Mouse (Mus musculus): ENCODE data around the gene Tnfrsf18. TPM values are rescaled to one million over a fixed set of nuclear protein-coding genes. Genes with fewer than 3 reads are reported as not detected.

The Tnfrsf18 gene
- total RNA-seq, 1 experiment: 0.62 TPM

DNA sequence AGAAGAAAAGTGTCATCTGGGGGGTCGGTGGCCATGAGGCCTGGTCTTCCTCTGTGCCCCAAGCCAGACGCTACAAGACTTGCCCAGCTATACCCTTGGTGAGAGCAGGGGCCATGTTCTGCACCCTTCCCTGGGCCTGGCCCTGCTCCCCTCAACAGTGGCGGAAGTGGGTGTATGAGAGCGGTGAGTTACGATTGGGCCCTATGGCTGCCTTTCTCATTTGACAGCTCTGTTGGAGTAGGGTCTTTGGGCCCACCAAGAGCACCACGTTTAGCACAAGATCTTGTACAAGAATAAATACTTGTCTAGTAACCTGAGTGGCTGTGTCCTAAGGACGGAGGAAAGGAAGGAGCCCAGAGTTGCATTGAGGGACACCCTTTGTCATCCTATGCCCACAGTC, 2.6 kb downstream of the Tnfrsf18 start:
- Histone ChIP-seq H3K4me1 (ENCODE audit: control insufficient read depth in 2 of 2, insufficient read depth in 2 of 2, low read length in 2 of 2, poor library complexity in 1 of 2) (peaks cover 4 to 18% of the 10 kb centered on the region in 2 experiments; a peak in 3 of 4 replicates), H3K9ac (ENCODE audit: insufficient read depth, low read depth, low read length, poor library complexity, severe bottlenecking) (no peak overlapping the region), H3K9me3 (ENCODE audit: control insufficient read depth, insufficient read depth, low read depth, low read length) (no peaks in the 10 kb centered on the region), H3K27ac (ENCODE audit: insufficient read depth, low read depth, low read length, poor library complexity, severe bottlenecking) (no peak overlapping the region), H3K4me3 (ENCODE audit: insufficient read depth in 1 of 2, low read depth in 1 of 2, low read length in 2 of 2, poor library complexity in 1 of 2, severe bottlenecking in 1 of 2) (no peak overlapping the region), H3K36me3 (ENCODE audit: control insufficient read depth, insufficient read depth, low read length, poor library complexity, severe bottlenecking) (peaks cover 2% of the 10 kb centered on the region; the same call in 1 of the 2 replicates)
- DNase-seq (ENCODE audit: low read depth, low spot score): no peak
- TF ChIP-seq CHD2 (IDR thresholded peaks at IDR 0.05; ENCODE audit: low read depth, low read length): no peak
- in situ Hi-C loops (cut with MboI; ENCODE audit: low sequenced_read_pairs in 2 of 2, unreplicated experiment in 2 of 2): no loop called here

DNA sequence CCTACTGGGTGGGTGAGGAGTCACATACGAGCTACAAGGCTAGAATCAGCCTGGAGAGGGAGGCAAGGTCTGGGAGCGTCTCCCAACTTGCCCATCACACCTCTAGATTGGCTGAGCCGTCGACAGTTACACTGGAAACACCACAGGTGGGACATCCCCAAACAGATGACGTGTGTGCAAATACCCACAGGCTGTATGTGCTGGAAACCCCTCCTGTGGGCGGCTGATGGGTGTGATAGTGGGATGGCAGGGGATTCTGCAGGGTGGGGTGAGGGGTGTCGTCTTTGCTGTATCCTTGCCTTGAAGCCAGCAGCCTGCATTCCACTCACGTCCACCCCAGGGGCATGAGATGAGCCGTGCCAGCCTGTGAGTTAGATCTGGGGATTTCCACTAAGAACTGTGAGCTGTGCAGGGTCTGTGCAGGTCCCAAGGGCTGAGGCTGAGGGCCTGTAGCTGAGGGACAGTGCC, 4.7 kb downstream of the Tnfrsf18 start:
- in situ Hi-C loops (cut with MboI; ENCODE audit: low sequenced_read_pairs in 2 of 2, unreplicated experiment in 2 of 2): no loop called here
- H3K9me3 ChIP-seq (ENCODE audit: control insufficient read depth, insufficient read depth, low read depth, low read length): no peaks in the 10 kb centered on the region
- H3K9ac ChIP-seq (ENCODE audit: insufficient read depth, low read depth, low read length, poor library complexity, severe bottlenecking): peak overlapping the region; percentile 73
- no peak for DNase-seq (ENCODE audit: low read depth, low spot score)
- TF ChIP-seq CHD2 (IDR thresholded peaks at IDR 0.05; ENCODE audit: low read depth, low read length): no peak
- TF ChIP-seq ZC3H11A (IDR thresholded peaks at IDR 0.05; ENCODE audit: borderline replicate concordance, low read depth, low read length): no peak
- no peak for TF ChIP-seq HCFC1 (IDR thresholded peaks at IDR 0.05; ENCODE audit: borderline replicate concordance, insufficient read depth, low read length)
- no peak for TF ChIP-seq MAFK (IDR thresholded peaks at IDR 0.05; ENCODE audit: insufficient read depth, low read depth, low read length)
- no peak for TF ChIP-seq ZNF384 (IDR thresholded peaks at IDR 0.05; ENCODE audit: low read depth, low read length)
- H3K36me3 ChIP-seq (ENCODE audit: control insufficient read depth, insufficient read depth, low read length, poor library complexity, severe bottlenecking): peaks cover 2% of the 10 kb centered on the region; the same call in 1 of the 2 replicates
- peak overlapping the region; percentile 73 to 85 for H3K4me3 ChIP-seq (ENCODE audit: insufficient read depth in 1 of 2, low read depth in 1 of 2, low read length in 2 of 2, poor library complexity in 1 of 2, severe bottlenecking in 1 of 2)
- peaks cover 7 to 24% of the 10 kb centered on the region in 2 experiments; a peak in 3 of 4 replicates for H3K4me1 ChIP-seq (ENCODE audit: control insufficient read depth in 2 of 2, insufficient read depth in 2 of 2, low read length in 2 of 2, poor library complexity in 1 of 2)
- peak overlapping the region; percentile 16; the same call in 1 of the 2 replicates for H3K27ac ChIP-seq (ENCODE audit: insufficient read depth, low read depth, low read length, poor library complexity, severe bottlenecking)

DNA sequence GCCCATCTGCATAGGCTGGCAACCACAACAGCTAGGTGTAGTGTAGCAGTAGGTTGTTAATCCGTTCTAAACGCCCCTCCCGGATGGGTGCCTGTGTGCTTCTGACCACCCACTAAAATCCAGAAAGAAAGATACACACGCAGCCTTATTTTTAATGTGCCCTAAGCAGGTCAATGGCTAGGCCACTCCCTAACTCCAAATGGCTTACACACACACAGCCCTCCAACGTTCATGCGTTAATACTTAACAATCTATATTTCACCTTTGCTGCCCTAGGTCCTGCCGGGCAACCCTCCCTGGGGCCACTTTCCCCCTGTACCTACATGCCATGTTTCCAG, 5.3 kb downstream of the Tnfrsf18 start:
- Histone ChIP-seq H3K9ac (ENCODE audit: insufficient read depth, low read depth, low read length, poor library complexity, severe bottlenecking) (peak overlapping the region; percentile 73), H3K4me1 (ENCODE audit: control insufficient read depth in 2 of 2, insufficient read depth in 2 of 2, low read length in 2 of 2, poor library complexity in 1 of 2) (peaks cover 7 to 24% of the 10 kb centered on the region in 2 experiments; a peak in 3 of 4 replicates), H3K9me3 (ENCODE audit: control insufficient read depth, insufficient read depth, low read depth, low read length) (no peaks in the 10 kb centered on the region), H3K4me3 (ENCODE audit: insufficient read depth in 1 of 2, low read depth in 1 of 2, low read length in 2 of 2, poor library complexity in 1 of 2, severe bottlenecking in 1 of 2) (peak overlapping the region; percentile 73 to 85), H3K36me3 (ENCODE audit: control insufficient read depth, insufficient read depth, low read length, poor library complexity, severe bottlenecking) (peaks cover 2% of the 10 kb centered on the region; the same call in 1 of the 2 replicates), H3K27ac (ENCODE audit: insufficient read depth, low read depth, low read length, poor library complexity, severe bottlenecking) (peak overlapping the region; percentile 16; the same call in 1 of the 2 replicates)
- TF ChIP-seq CHD2 (IDR thresholded peaks at IDR 0.05; ENCODE audit: low read depth, low read length) (no peak), HCFC1 (IDR thresholded peaks at IDR 0.05; ENCODE audit: borderline replicate concordance, insufficient read depth, low read length) (no peak), ZNF384 (IDR thresholded peaks at IDR 0.05; ENCODE audit: low read depth, low read length) (no peak)
- no peak for DNase-seq (ENCODE audit: low read depth, low spot score)
- in situ Hi-C loops (cut with MboI; ENCODE audit: low sequenced_read_pairs in 2 of 2, unreplicated experiment in 2 of 2): no loop called here

DNA sequence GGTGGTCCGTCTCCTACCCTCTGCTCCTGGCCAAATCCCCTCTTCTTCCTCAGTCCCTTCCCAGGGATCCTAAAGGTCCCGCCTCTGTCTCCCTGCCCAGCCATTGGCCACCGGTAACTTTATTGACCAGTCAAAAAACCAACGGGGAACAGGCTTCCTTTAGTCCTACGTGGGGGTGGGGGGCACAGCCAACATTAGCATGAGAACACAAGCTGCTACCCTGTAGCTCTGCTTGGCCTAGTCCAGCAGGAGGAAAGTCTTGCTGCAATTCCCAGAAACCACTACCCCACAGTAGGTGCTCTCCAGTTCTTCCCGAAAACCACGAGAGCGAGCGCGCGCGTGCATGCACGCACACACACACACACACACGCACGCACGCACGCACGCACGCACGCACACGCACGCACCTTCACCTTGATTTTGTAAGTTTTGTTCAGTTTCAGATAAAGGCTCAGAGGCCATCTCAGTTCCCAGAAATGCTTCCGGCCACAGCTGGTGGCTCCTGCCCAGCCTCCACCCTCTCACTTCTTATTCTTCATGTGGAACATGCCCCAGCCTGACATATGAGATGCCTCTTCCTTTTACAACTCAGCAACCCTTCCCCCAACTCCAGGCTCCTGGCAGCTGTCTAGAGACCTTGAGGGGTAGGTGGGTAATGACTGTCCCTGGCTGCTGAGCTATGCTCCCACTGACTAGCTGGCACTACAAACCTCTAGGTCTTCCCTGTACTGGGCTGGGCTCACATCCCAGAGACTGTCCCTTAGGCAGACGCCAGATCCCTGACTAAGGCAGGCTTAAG, 5.8 kb downstream of the Tnfrsf18 start:
- Histone ChIP-seq H3K9ac (ENCODE audit: insufficient read depth, low read depth, low read length, poor library complexity, severe bottlenecking) (peak overlapping the region; percentile 73), H3K4me1 (ENCODE audit: control insufficient read depth in 2 of 2, insufficient read depth in 2 of 2, low read length in 2 of 2, poor library complexity in 1 of 2) (peaks cover 7 to 24% of the 10 kb centered on the region in 2 experiments; a peak in 3 of 4 replicates), H3K27ac (ENCODE audit: insufficient read depth, low read depth, low read length, poor library complexity, severe bottlenecking) (peak overlapping the region; percentile 80), H3K4me3 (ENCODE audit: insufficient read depth in 1 of 2, low read depth in 1 of 2, low read length in 2 of 2, poor library complexity in 1 of 2, severe bottlenecking in 1 of 2) (peak overlapping the region; percentile 73 to 85), H3K9me3 (ENCODE audit: control insufficient read depth, insufficient read depth, low read depth, low read length) (no peaks in the 10 kb centered on the region), H3K36me3 (ENCODE audit: control insufficient read depth, insufficient read depth, low read length, poor library complexity, severe bottlenecking) (peaks cover 2% of the 10 kb centered on the region; the same call in 1 of the 2 replicates)
- in situ Hi-C loops (cut with MboI; ENCODE audit: low sequenced_read_pairs in 2 of 2, unreplicated experiment in 2 of 2): no loop called here
- DNase-seq (ENCODE audit: low read depth, low spot score): peak; percentile 72
- TF ChIP-seq HCFC1 (IDR thresholded peaks at IDR 0.05; ENCODE audit: borderline replicate concordance, insufficient read depth, low read length) (no peak), CHD2 (IDR thresholded peaks at IDR 0.05; ENCODE audit: low read depth, low read length) (peak; percentile 75), MAFK (IDR thresholded peaks at IDR 0.05; ENCODE audit: insufficient read depth, low read depth, low read length) (no peak), ZC3H11A (IDR thresholded peaks at IDR 0.05; ENCODE audit: borderline replicate concordance, low read depth, low read length) (no peak), ZNF384 (IDR thresholded peaks at IDR 0.05; ENCODE audit: low read depth, low read length) (no peak)
